Mouse (Mus musculus) heart, embryonic 11.5 days (tissue): ENCODE results near the gene Senp2. TPM values are rescaled to one million over a fixed set of nuclear protein-coding genes. Genes with fewer than 3 reads are reported as not detected.
A peak's percentile ranks its signal among the peaks of the same experiment; 100 is the strongest.

Source experiments
- ATAC-seq: fragments of 200-750 bp; cut with Nextera tagmentation; replicated peaks from 2 replicates; pipeline ENCODE4 v1.8.0; 2017; ENCODE audit warnings: moderate library complexity; ENCODE audit not compliant: insufficient number of reproducible peaks, low FRiP score, low TSS enrichment
- H3K27ac ChIP-seq: fragments of 300-500 bp; sonication (generic); 2 replicates; pipeline ENCODE4 v1.5.1; 2014; ENCODE audit warnings: mild to moderate bottlenecking, low read depth, low read length
- H3K27me3 ChIP-seq: fragments of 300-500 bp; sonication (generic); 2 replicates; pipeline ENCODE4 v1.6.1; 2014; ENCODE audit warnings: mild to moderate bottlenecking, low read length, mixed read lengths; ENCODE audit not compliant: control insufficient read depth, insufficient read depth
- H3K36me3 ChIP-seq: fragments of 300-500 bp; sonication (generic); 2 replicates; pipeline ENCODE4 v1.6.1; 2014; ENCODE audit warnings: mild to moderate bottlenecking, low read length, moderate library complexity, mixed read lengths; ENCODE audit not compliant: control insufficient read depth, insufficient read depth
- H3K4me1 ChIP-seq: fragments of 300-500 bp; sonication (generic); 2 replicates; pipeline ENCODE4 v1.6.1; 2014; ENCODE audit warnings: low read length; ENCODE audit not compliant: control insufficient read depth, insufficient read depth
- H3K4me2 ChIP-seq: fragments of 300-500 bp; sonication (generic); 2 replicates; pipeline ENCODE4 v1.6.1; 2014; ENCODE audit warnings: mild to moderate bottlenecking, moderate library complexity
- H3K4me3 ChIP-seq: fragments of 300-500 bp; sonication (generic); 2 replicates; pipeline ENCODE4 v1.5.1; 2014; ENCODE audit warnings: low read depth, low read length
- H3K9ac ChIP-seq: fragments of 300-500 bp; sonication (generic); 2 replicates; pipeline ENCODE4 v1.6.1; 2014; ENCODE audit warnings: mild to moderate bottlenecking, low read depth, low read length, moderate library complexity
- H3K9me3 ChIP-seq: fragments of 300-500 bp; sonication (generic); replicated peaks from 2 replicates; pipeline ENCODE4 v1.6.1; 2016; ENCODE audit warnings: low read length; ENCODE audit not compliant: control insufficient read depth
- WGBS: fragments of 180-500 bp; shearing (Covaris S2); extraction: QIAGEN DNeasy Blood & Tissue Kit; methylation state at CpG from one replicate; pipeline ENCODE4 v1.1.7; 2014; ENCODE audit not compliant: insufficient replicate concordance; 5-methylcytosine and 5-hydroxymethylcytosine counted together
- polyA plus RNA-seq: library from polyadenylated mRNA; unstranded; fragments of >200 nt; fragmentation: Nextera tagmentation; extraction: Ambion mirVana; gene quantifications from 2 replicates; pipeline ENCODE4 v1.2.1, GENCODE M21; 2014

Senp2 gene
- 37.8 and 39.7 TPM in 2 replicates for polyA plus RNA-seq

DNA sequence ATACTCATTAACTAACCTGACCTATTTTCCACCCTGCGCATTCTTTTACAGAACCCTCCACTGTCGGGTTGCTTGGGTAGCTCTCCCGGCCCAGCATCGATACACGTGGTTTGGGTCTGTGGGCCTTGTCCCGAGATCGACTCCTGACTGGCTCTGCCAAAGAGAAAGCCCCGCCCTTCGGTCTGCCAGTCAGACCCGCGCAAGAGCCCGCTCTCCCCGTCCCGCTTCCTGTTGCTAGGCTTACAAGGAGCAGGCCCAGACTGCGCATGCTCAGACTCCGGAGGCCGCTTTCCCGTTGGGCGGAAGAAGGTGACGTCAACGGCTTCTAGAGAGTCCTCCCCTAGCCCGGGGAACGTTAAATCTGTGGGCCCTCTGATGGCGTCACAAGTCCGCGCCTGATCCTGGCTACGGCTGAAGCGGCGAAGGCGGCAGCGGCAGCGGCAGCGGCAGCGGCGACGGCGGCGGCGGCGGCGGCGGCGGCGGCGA lies at the start of gene Senp2:
TSS of gene Senp2 (plus strand) at position 386 of the 486 bp plus-strand sequence.
- H3K36me3 ChIP-seq: no peaks in the 10 kb centered on the region
- no peaks in the 10 kb centered on the region for H3K9me3 ChIP-seq
- peak within 1 kb of the TSS; percentile 98 for H3K4me3 ChIP-seq
- peak; percentile 98 for ATAC-seq
- H3K4me2 ChIP-seq: peak within 1 kb of the TSS; percentile 86
- H3K4me1 ChIP-seq: peaks cover 3% of the 10 kb centered on the region
- peak within 1 kb of the TSS; percentile 76 for H3K27ac ChIP-seq
- peak within 1 kb of the TSS; percentile 94 for H3K9ac ChIP-seq
- no peaks in the 10 kb centered on the region for H3K27me3 ChIP-seq
- WGBS: 0% methylated on average over 45 of the region's 45 CpGs

DNA sequence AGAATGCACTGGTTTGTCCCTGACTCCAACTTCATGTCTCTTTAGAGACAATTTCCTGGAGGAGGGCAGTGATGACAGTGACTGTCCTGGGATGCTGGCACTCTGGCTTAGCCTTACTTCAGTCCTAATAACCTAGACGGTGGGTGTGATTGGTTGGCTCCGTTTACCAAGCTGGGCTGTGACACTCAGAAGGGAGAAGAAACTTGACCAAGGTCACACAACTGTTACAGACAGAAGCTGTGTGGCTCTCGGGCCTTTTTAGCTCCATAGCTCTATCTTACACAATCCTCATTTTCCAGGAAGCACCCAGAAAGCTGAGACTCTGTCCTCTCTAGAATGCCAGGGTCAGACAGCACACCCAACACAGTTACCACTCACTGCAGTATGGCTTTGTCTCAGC lies 43.7 kb upstream of the Senp2 start:
- ATAC-seq: no peak
- H3K4me3 ChIP-seq: no peak overlapping the region
- no peak overlapping the region for H3K27ac ChIP-seq
- H3K9me3 ChIP-seq: no peaks in the 10 kb centered on the region
- H3K4me2 ChIP-seq: no peak overlapping the region
- H3K9ac ChIP-seq: no peak overlapping the region
- no peaks in the 10 kb centered on the region for H3K4me1 ChIP-seq
- H3K27me3 ChIP-seq: no peaks in the 10 kb centered on the region
- 75% methylated on average over 3 of the region's 3 CpGs for WGBS
- no peaks in the 10 kb centered on the region for H3K36me3 ChIP-seq

DNA sequence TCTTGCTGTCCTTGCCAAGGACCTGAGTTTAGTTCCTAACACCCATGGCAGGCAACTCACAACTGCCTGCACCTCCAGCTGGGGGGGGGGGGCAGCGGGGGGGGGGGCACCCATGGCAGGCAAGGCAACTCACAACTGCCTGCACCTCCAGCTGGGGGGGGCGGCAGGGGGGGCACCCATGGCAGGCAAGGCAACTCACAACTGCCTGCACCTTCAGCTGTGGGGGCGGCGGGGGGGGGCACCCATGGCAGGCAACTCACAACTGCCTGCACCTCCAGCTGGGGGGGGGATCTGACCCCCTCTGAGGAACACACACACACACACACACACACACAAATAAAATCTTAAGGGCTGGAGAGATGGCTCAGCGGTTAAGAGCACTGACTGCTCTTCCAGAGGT lies 39.4 kb upstream of the Senp2 start:
- 0 out of 2 replicates have a peak, but pooled peaks have one; percentile 57 for ATAC-seq
- H3K9ac ChIP-seq: no peak overlapping the region
- no peaks in the 10 kb centered on the region for H3K36me3 ChIP-seq
- no peaks in the 10 kb centered on the region; the same call in 1 of the 2 replicates for H3K4me1 ChIP-seq
- no peak overlapping the region for H3K4me2 ChIP-seq
- H3K27me3 ChIP-seq: no peaks in the 10 kb centered on the region
- no peaks in the 10 kb centered on the region for H3K9me3 ChIP-seq
- no peak overlapping the region for H3K27ac ChIP-seq
- no peak overlapping the region for H3K4me3 ChIP-seq
- WGBS: 74% methylated on average over 5 of the region's 5 CpGs

DNA sequence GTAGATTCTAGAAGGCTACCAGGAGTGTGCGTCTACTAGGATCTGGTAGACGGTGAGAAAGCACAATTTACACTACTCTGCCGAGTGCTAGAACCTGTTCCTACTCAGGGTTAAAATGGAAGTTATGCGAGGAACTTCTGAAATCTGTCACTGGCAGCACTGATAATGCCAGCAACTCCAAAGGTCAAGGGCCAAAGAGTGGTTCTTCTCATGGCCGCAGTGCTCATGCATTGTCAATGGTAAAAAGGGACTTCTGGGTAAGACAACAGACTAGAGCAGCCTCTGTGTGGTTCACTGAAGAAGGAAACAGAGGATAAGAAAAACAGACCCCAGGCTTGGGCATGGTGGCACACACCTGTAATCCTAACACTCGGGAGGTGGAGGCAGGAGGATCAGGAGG lies 38.7 kb upstream of the Senp2 start:
- H3K9me3 ChIP-seq: no peaks in the 10 kb centered on the region
- 61% methylated on average over 6 of the region's 6 CpGs for WGBS
- no peak overlapping the region for H3K4me3 ChIP-seq
- no peaks in the 10 kb centered on the region for H3K27me3 ChIP-seq
- no peak overlapping the region for H3K27ac ChIP-seq
- H3K36me3 ChIP-seq: no peaks in the 10 kb centered on the region
- H3K9ac ChIP-seq: no peak overlapping the region
- H3K4me2 ChIP-seq: no peak overlapping the region
- ATAC-seq: no peak
- no peaks in the 10 kb centered on the region; the same call in 1 of the 2 replicates for H3K4me1 ChIP-seq

DNA sequence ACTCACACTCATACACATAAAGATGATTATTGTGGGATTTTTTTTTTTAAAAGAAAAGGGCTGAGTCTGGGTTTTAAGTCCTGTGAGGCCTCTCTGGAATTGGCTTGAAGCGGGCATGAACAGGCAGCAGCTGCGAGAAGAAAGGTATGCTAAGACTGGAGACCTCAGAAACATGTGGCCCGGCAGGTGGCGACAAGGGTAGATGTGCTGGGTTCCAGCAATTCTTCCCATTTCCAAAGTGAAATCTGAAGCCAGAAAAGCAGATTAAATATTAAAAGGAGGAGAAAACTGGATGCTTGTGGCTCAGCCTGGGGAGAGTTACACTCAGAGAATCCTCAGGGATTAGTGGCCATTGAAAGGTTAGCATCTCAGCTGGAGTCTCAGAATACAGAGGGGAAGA lies 37.8 kb upstream of the Senp2 start:
- Histone ChIP-seq H3K4me3 (no peak overlapping the region), H3K36me3 (no peaks in the 10 kb centered on the region), H3K9me3 (no peaks in the 10 kb centered on the region), H3K27me3 (peaks cover 4% of the 10 kb centered on the region), H3K4me2 (no peak overlapping the region), H3K9ac (no peak overlapping the region), H3K4me1 (peaks cover 7% of the 10 kb centered on the region; the same call in 1 of the 2 replicates), H3K27ac (no peak overlapping the region)
- WGBS: 74% methylated on average over 4 of the region's 4 CpGs
- ATAC-seq: no peak

DNA sequence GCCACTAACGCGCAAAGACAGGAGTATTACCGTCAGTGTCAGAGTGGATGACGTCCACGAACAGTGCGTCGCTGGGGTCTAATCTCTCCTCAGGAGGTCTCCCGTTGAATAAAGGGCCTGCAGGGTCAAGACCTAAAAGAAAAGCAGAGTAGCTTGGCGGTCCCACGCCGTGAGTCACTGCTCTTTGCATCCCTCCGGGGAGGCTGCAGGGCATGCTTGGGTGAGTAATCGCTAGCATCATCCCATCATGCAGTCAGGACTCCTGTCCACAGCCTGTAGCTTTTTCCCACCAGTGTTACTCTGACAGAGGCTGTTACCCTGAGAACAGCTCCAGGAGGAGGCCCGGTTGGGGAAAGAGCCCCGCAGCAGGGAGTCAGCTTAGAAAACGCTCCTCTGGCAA lies 33.1 kb upstream of the Senp2 start:
- Histone ChIP-seq H3K4me1 (peaks cover 7% of the 10 kb centered on the region; the same call in 1 of the 2 replicates), H3K9me3 (no peaks in the 10 kb centered on the region), H3K9ac (peak overlapping the region; percentile 49; the same call in 1 of the 2 replicates), H3K36me3 (no peaks in the 10 kb centered on the region), H3K27me3 (peaks cover 8% of the 10 kb centered on the region), H3K4me3 (peak overlapping the region; percentile 21; the same call in 1 of the 2 replicates), H3K27ac (no peak overlapping the region), H3K4me2 (peak overlapping the region; percentile 64)
- 3% methylated on average over 16 of the region's 16 CpGs for WGBS
- ATAC-seq: no peak

DNA sequence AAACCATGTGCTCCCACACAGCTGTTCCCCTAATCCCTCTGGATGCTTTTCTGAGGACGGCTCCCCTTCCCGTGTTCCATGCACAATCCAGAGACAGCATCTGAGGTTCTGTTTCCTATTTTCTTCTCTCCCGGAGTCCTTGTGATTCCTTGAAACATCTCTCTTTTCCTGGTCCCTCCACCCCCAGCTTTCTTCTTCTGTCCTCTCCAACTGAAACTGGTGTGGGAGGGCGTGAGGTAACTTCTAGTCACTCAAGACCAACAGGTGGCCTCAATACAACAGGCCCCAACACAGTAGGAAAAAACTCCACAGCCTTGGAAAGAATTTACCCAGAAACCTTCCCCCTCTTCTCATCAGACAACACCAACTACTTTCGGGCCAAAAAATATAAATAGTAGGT lies 31.9 kb upstream of the Senp2 start:
- no peak overlapping the region for H3K27ac ChIP-seq
- no peak overlapping the region for H3K9ac ChIP-seq
- WGBS: 67% methylated on average over 5 of the region's 5 CpGs
- H3K27me3 ChIP-seq: peaks cover 8% of the 10 kb centered on the region
- no peak for ATAC-seq
- no peaks in the 10 kb centered on the region for H3K36me3 ChIP-seq
- H3K4me3 ChIP-seq: no peak overlapping the region
- no peak overlapping the region for H3K4me2 ChIP-seq
- 0 out of 2 replicates have a peak, but pooled peaks cover 3% of the 10 kb centered on the region for H3K9me3 ChIP-seq
- H3K4me1 ChIP-seq: peaks cover 7% of the 10 kb centered on the region; the same call in 1 of the 2 replicates

DNA sequence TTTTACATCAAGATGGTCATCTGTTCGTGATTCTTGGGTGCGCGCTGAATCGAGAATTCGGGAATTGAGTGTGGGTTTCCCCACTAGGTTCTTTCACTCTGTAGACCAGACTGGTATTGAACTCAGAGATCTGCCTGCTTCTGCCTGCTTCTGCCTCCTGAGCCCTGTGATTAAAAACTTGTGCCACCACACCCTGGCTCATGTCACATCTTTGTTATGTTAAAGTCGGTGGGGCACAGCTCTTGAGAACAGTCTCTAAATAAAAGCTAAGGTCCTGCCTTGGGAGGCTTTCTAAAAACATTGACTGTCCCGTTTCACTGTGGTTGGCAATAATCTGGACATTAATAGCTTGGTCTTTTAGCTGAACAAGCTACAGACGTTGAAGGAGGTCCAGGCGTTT lies 26.1 kb upstream of the Senp2 start:
- Histone ChIP-seq H3K27me3 (no peaks in the 10 kb centered on the region), H3K4me1 (no peaks in the 10 kb centered on the region), H3K4me2 (no peak overlapping the region), H3K27ac (no peak overlapping the region), H3K9me3 (0 out of 2 replicates have a peak, but pooled peaks cover 3% of the 10 kb centered on the region), H3K9ac (no peak overlapping the region), H3K4me3 (no peak overlapping the region), H3K36me3 (no peaks in the 10 kb centered on the region)
- ATAC-seq: no peak
- 92% methylated on average over 9 of the region's 9 CpGs for WGBS

DNA sequence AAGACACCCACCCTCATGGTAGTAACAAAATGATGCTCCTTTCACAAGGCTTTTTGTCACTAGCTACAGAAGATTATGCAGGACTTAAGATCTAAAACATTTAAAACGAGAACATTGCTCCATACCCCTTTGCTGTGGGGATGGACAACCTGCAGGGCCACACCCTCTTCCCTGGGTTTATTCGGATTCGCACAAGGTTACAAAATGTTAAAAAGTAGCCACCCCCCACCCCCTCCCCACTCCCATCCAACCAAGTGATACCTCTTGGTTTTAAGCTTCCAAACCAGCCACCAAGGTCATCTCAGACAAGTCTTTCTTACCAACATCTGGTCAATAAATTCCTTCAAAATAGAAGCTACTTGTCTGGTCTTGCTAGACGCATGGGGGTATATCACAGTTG lies 25.7 kb upstream of the Senp2 start:
- H3K27me3 ChIP-seq: no peaks in the 10 kb centered on the region
- H3K27ac ChIP-seq: no peak overlapping the region
- H3K9ac ChIP-seq: no peak overlapping the region
- no peak overlapping the region for H3K4me3 ChIP-seq
- no peak for ATAC-seq
- no peaks in the 10 kb centered on the region for H3K4me1 ChIP-seq
- no peaks in the 10 kb centered on the region for H3K36me3 ChIP-seq
- no peak overlapping the region for H3K4me2 ChIP-seq
- 0 out of 2 replicates have a peak, but pooled peaks cover 3% of the 10 kb centered on the region for H3K9me3 ChIP-seq
- WGBS: 86% methylated on average over 4 of the region's 4 CpGs
